Mouse (Mus musculus) spleen, adult 2 months (tissue): ENCODE results near the gene Fam207a.

Source experiments
- CTCF ChIP-seq: fragments of 200-500 bp; IDR thresholded peaks from 2 replicates; pipeline ENCODE4 v1.5.1; 2011; ENCODE audit warnings: mild to moderate bottlenecking, inconsistent platforms; ENCODE audit not compliant: insufficient read depth, insufficient read length, insufficient replicate concordance; ENCODE audit errors: extremely low read depth
- POLR2A ChIP-seq: fragments of 200-500 bp; IDR thresholded peaks from 2 replicates; pipeline ENCODE4 v1.6.1; 2011; ENCODE audit warnings: low read depth, low read length, inconsistent platforms

DNA sequence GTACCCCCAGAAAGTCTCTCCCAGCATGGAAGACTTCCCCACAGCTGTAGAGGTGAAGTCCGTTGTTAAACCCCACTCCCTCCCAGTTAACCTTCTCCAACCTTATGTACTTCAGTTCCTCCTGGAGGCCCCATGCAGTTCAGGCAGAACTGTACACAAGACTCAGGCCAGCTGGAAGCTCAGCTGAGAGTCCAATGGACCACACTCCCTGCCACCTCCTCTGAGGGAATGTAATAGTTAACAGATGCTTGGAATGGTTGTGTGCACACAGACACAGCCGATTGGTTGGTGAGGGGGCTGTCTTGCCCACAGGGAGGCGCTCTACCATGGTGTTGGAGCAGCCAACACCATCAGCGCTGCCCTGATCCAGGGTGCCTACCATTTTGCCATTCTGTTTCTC lies 73.3 kb downstream of the Fam207a start:
- TF ChIP-seq CTCF (no peak), POLR2A (no peak)
